In the genomic region with DNA sequence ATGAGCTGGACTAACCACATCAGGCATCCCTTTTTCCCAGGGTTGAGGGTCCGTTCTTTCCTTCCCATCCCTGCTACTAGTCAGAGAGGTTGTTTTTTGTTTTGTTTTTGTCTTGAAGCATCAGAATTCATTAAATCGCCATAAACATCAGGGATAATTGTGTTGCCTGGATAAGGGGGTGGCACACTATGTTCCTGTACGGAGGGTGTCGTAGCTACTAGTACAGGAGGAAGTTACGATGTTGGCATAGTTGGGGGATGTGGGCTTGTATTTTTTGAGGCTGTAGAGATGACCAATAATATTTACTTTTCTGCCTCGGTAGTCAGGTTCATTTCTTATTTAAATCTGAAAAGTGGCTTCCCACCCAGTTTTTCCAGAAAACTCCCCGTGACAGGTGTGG, we compare ENCODE assay signal across 8 mouse cellular contexts. TPM values are rescaled to one million over a fixed set of nuclear protein-coding genes. Genes with fewer than 3 reads are reported as not detected.
DNase-seq lines count a peak whose midpoint lies in the region; ATAC-seq and TF ChIP-seq lines count a peak whose summit lies in the region.

No protein-coding gene starts in this region.

- H3K36me3 ChIP-seq in testis, adult 2 months (ENCODE audit: control insufficient read depth, insufficient read depth, low read length): no peaks in the 10 kb centered on the region
- no peaks in the 10 kb centered on the region for H3K36me3 ChIP-seq in heart, embryonic 13.5 days
- no peaks in the 10 kb centered on the region for H3K36me3 ChIP-seq in liver, embryonic 13.5 days
- no peaks in the 10 kb centered on the region for H3K36me3 ChIP-seq in neural tube, embryonic 15.5 days

- no peaks in the 10 kb centered on the region for H3K27me3 ChIP-seq in testis, adult 2 months (ENCODE audit: control insufficient read depth, insufficient read depth, low read length)
- H3K27me3 ChIP-seq in heart, embryonic 13.5 days (replicated peaks): peaks cover 18% of the 10 kb centered on the region
- peaks cover 48% of the 10 kb centered on the region for H3K27me3 ChIP-seq in liver, embryonic 13.5 days
- H3K27me3 ChIP-seq in neural tube, embryonic 15.5 days (replicated peaks): peaks cover 45% of the 10 kb centered on the region

- H3K27ac ChIP-seq in testis, adult 2 months (ENCODE audit: control insufficient read depth, insufficient read depth, low read depth, low read length): no peak overlapping the region; the same call in 1 of the 2 replicates
- H3K27ac ChIP-seq in heart, embryonic 13.5 days (replicated peaks): peak overlapping the region; percentile 44; the same call in 1 of the 2 replicates
- no peak overlapping the region for H3K27ac ChIP-seq in liver, embryonic 13.5 days
- H3K27ac ChIP-seq in neural tube, embryonic 15.5 days (replicated peaks): no peak overlapping the region; the same call in 1 of the 2 replicates

- peak overlapping the region; percentile 81 for H3K9ac ChIP-seq in heart, embryonic 13.5 days
- H3K9ac ChIP-seq in liver, embryonic 13.5 days: peak overlapping the region; percentile 56
- peak overlapping the region; percentile 69 for H3K9ac ChIP-seq in neural tube, embryonic 15.5 days (replicated peaks)

- H3K4me2 ChIP-seq in heart, embryonic 13.5 days: peak overlapping the region; percentile 95
- peak overlapping the region; percentile 72 for H3K4me2 ChIP-seq in liver, embryonic 13.5 days
- H3K4me2 ChIP-seq in neural tube, embryonic 15.5 days: peak overlapping the region; percentile 97

- WGBS in heart, embryonic 13.5 days: 4% methylated on average over 7 of the region's 7 CpGs
- 1% methylated on average over 7 of the region's 7 CpGs for WGBS in liver, embryonic 13.5 days (ENCODE audit: insufficient replicate concordance)
- 3% methylated on average over 7 of the region's 7 CpGs for WGBS in neural tube, embryonic 15.5 days

- DNase-seq in testis, postnatal 14 days (ENCODE audit: low spot score): no peak
- no peak for DNase-seq in liver, embryonic 13.5 days
- DNase-seq in layer of hippocampus, adult 8-10 months (ENCODE audit: low spot score in 2 of 2): no peak
- DNase-seq in left cerebral cortex, adult 9 months (ENCODE audit: low spot score in 2 of 2): no peak
- DNase-seq in cerebellum, postnatal 4 days (ENCODE audit: low spot score in 2 of 2): no peak

- TF ChIP-seq CTCF in testis, adult 2 months (IDR thresholded peaks at IDR 0.05; ENCODE audit: control insufficient read depth, insufficient read depth, insufficient replicate concordance, low read depth, low read length): no peak

- H3K4me1 ChIP-seq in testis, adult 2 months (ENCODE audit: control insufficient read depth, insufficient read depth, low read length): peaks cover 14% of the 10 kb centered on the region
- peaks cover 30% of the 10 kb centered on the region for H3K4me1 ChIP-seq in heart, embryonic 13.5 days
- peaks cover 44% of the 10 kb centered on the region for H3K4me1 ChIP-seq in liver, embryonic 13.5 days (replicated peaks)
- peaks cover 28% of the 10 kb centered on the region for H3K4me1 ChIP-seq in neural tube, embryonic 15.5 days

- TF ChIP-seq POLR2A in testis, adult 2 months (IDR thresholded peaks at IDR 0.05; ENCODE audit: control insufficient read depth, low read depth, low read length): no peak

- no peak for ATAC-seq in heart, embryonic 13.5 days (ENCODE audit: extremely low read depth, insufficient number of reproducible peaks, low FRiP score, low TSS enrichment)
- no peak for ATAC-seq in liver, embryonic 13.5 days (ENCODE audit: low read depth)
- ATAC-seq in neural tube, embryonic 15.5 days (ENCODE audit: low FRiP score): no peak

- peak overlapping the region; percentile 89 for H3K4me3 ChIP-seq in testis, adult 2 months (ENCODE audit: control insufficient read depth, low read depth, low read length)
- H3K4me3 ChIP-seq in heart, embryonic 13.5 days: peak overlapping the region; percentile 62
- H3K4me3 ChIP-seq in liver, embryonic 13.5 days (replicated peaks): peak overlapping the region; percentile 59
- peak overlapping the region; percentile 58 for H3K4me3 ChIP-seq in neural tube, embryonic 15.5 days (replicated peaks)

- no peaks in the 10 kb centered on the region for H3K9me3 ChIP-seq in heart, embryonic 13.5 days
- H3K9me3 ChIP-seq in liver, embryonic 13.5 days (replicated peaks): no peaks in the 10 kb centered on the region
- no peaks in the 10 kb centered on the region for H3K9me3 ChIP-seq in neural tube, embryonic 15.5 days (replicated peaks)

RNA-seq across cellular contexts. Expression of a gene that starts 1.4 kb away (rescaled TPM):
- 124 TPM in 2 replicates for polyA plus RNA-seq in testis, adult 2 months (2012; rRNA removed)
- 4.8 and 5.0 TPM in 2 replicates for polyA plus RNA-seq in heart, embryonic 13.5 days (2015; fragmentation: Nextera tagmentation; extraction: Ambion mirVana)
- 1.8 and 2.6 TPM in 2 replicates for polyA plus RNA-seq in liver, embryonic 13.5 days (2015; fragmentation: Nextera tagmentation; extraction: Ambion mirVana)
- polyA plus RNA-seq in neural tube, embryonic 15.5 days (2015; fragmentation: Nextera tagmentation; extraction: Ambion mirVana): 7.7 and 13.2 TPM in 2 replicates
- total RNA-seq in layer of hippocampus, adult 8-10 months (2022): 10 to 100 TPM; 11.3 to 15.4 (median 13.9) TPM

RNA-seq across cellular contexts. Expression of a gene that starts 4.5 kb away (rescaled TPM):
- polyA plus RNA-seq in testis, adult 2 months (2012; rRNA removed): 19.5 TPM in 2 replicates
- polyA plus RNA-seq in heart, embryonic 13.5 days (2015; fragmentation: Nextera tagmentation; extraction: Ambion mirVana): 22.1 and 22.7 TPM in 2 replicates
- polyA plus RNA-seq in liver, embryonic 13.5 days (2015; fragmentation: Nextera tagmentation; extraction: Ambion mirVana): 20.4 and 20.8 TPM in 2 replicates
- 41.7 and 42.7 TPM in 2 replicates for polyA plus RNA-seq in neural tube, embryonic 15.5 days (2015; fragmentation: Nextera tagmentation; extraction: Ambion mirVana)
- 10 to 100 TPM; 19.6 to 27.3 (median 25.7) TPM for total RNA-seq in layer of hippocampus, adult 8-10 months (2022)

RNA-seq across cellular contexts. Expression of a gene that starts 38.4 kb away (rescaled TPM):
- 53.1 and 61.0 TPM in 2 replicates for polyA plus RNA-seq in testis, adult 2 months (2012; rRNA removed)
- 86.6 and 92.0 TPM in 2 replicates for polyA plus RNA-seq in heart, embryonic 13.5 days (2015; fragmentation: Nextera tagmentation; extraction: Ambion mirVana)
- 61.1 and 71.9 TPM in 2 replicates for polyA plus RNA-seq in liver, embryonic 13.5 days (2015; fragmentation: Nextera tagmentation; extraction: Ambion mirVana)
- 16.1 and 33.7 TPM in 2 replicates for polyA plus RNA-seq in neural tube, embryonic 15.5 days (2015; fragmentation: Nextera tagmentation; extraction: Ambion mirVana)
- total RNA-seq in layer of hippocampus, adult 8-10 months (2022): 1 to 10 TPM; 2.5 to 4.3 (median 3.4) TPM

RNA-seq across cellular contexts. Expression of a gene that starts 39.2 kb away (rescaled TPM):
- 24.6 and 27.7 TPM in 2 replicates for polyA plus RNA-seq in testis, adult 2 months (2012; rRNA removed)
- polyA plus RNA-seq in heart, embryonic 13.5 days (2015; fragmentation: Nextera tagmentation; extraction: Ambion mirVana): 1.6 and 2.6 TPM in 2 replicates
- polyA plus RNA-seq in liver, embryonic 13.5 days (2015; fragmentation: Nextera tagmentation; extraction: Ambion mirVana): 0.30 and 0.52 TPM in 2 replicates
- 0.49 and 1.1 TPM in 2 replicates for polyA plus RNA-seq in neural tube, embryonic 15.5 days (2015; fragmentation: Nextera tagmentation; extraction: Ambion mirVana)
- 1 to 10 TPM in 3 of 4 experiments, under 1 TPM in 1; 0.62 to 2.4 (median 1.1) TPM for total RNA-seq in layer of hippocampus, adult 8-10 months (2022)

RNA-seq across cellular contexts. Expression of a gene that starts 47.2 kb away (rescaled TPM):
- polyA plus RNA-seq in testis, adult 2 months (2012; rRNA removed): 27.6 and 31.1 TPM in 2 replicates
- polyA plus RNA-seq in heart, embryonic 13.5 days (2015; fragmentation: Nextera tagmentation; extraction: Ambion mirVana): 60.4 and 62.1 TPM in 2 replicates
- 24.5 and 31.4 TPM in 2 replicates for polyA plus RNA-seq in liver, embryonic 13.5 days (2015; fragmentation: Nextera tagmentation; extraction: Ambion mirVana)
- 103 and 108 TPM in 2 replicates for polyA plus RNA-seq in neural tube, embryonic 15.5 days (2015; fragmentation: Nextera tagmentation; extraction: Ambion mirVana)
- 100 to 1,000 TPM; 132 to 151 (median 135) TPM for total RNA-seq in layer of hippocampus, adult 8-10 months (2022)
